Mouse (Mus musculus) heart, postnatal 0 days (tissue): ENCODE measurements around the gene Hivep3. TPM values are rescaled to one million over a fixed set of nuclear protein-coding genes. Genes with fewer than 3 reads are reported as not detected.

Experiments
- ATAC-seq: fragments of 200-750 bp; cut with Nextera tagmentation; 2 replicates; pipeline ENCODE4 v1.8.0; 2017; ENCODE audit warnings: low read depth, moderate number of reproducible peaks, moderate library complexity; ENCODE audit not compliant: insufficient read depth
- DNase-seq: peaks from one replicate; pipeline ENCODE4 v3.0.0-alpha.2; 2016; ENCODE audit warnings: low spot score
- H3K27ac ChIP-seq: fragments of 300-500 bp; sonication (generic); 2 replicates; pipeline ENCODE4 v1.5.1; 2014; ENCODE audit warnings: low read depth, mild to moderate bottlenecking
- H3K27me3 ChIP-seq: fragments of 300-500 bp; sonication (generic); 2 replicates; pipeline ENCODE4 v1.6.1; 2014; ENCODE audit warnings: low read length, mixed read lengths; ENCODE audit not compliant: control insufficient read depth, insufficient read depth
- H3K36me3 ChIP-seq: fragments of 300-500 bp; sonication (generic); replicated peaks from 2 replicates; pipeline ENCODE4 v1.6.1; 2014; ENCODE audit warnings: low read length, mixed read lengths; ENCODE audit not compliant: control insufficient read depth, insufficient read depth
- H3K4me1 ChIP-seq: fragments of 300-500 bp; sonication (generic); 2 replicates; pipeline ENCODE4 v1.6.1; 2014; ENCODE audit warnings: antibody characterized with exemption; ENCODE audit not compliant: control insufficient read depth, insufficient read depth
- H3K4me2 ChIP-seq: fragments of 300-500 bp; sonication (generic); 2 replicates; pipeline ENCODE4 v1.6.1; 2014; ENCODE audit warnings: low read depth, mild to moderate bottlenecking, low read length, moderate library complexity
- H3K4me3 ChIP-seq: fragments of 300-500 bp; sonication (generic); 2 replicates; pipeline ENCODE4 v1.5.1; 2014; ENCODE audit warnings: low read depth, low read length
- H3K9ac ChIP-seq: fragments of 300-500 bp; sonication (generic); replicated peaks from 2 replicates; pipeline ENCODE4 v1.6.1; 2014; ENCODE audit warnings: low read depth, low read length, mixed read lengths
- H3K9me3 ChIP-seq: fragments of 300-500 bp; sonication (generic); replicated peaks from 2 replicates; pipeline ENCODE4 v1.6.1; 2016; ENCODE audit warnings: low read length; ENCODE audit not compliant: control insufficient read depth
- CTCF ChIP-seq: IDR thresholded peaks from 2 replicates; pipeline ENCODE4 v1.5.1; 2016; ENCODE audit warnings: antibody characterized with exemption, control low read depth, low read depth
- EP300 ChIP-seq: IDR thresholded peaks from 2 replicates; pipeline ENCODE4 v1.6.1; 2016; ENCODE audit warnings: antibody characterized with exemption, low read depth
- WGBS: fragments of 180-500 bp; shearing (Covaris S2); extraction: QIAGEN DNeasy Blood & Tissue Kit; methylation state at CpG from one replicate; pipeline ENCODE4 v1.1.7; 2014; 5-methylcytosine and 5-hydroxymethylcytosine counted together
- polyA plus RNA-seq: library from polyadenylated mRNA; unstranded; fragments of >200 nt; fragmentation: Nextera tagmentation; extraction: Ambion mirVana; gene quantifications from 2 replicates; pipeline ENCODE4 v1.2.1, GENCODE M21; 2015
- total RNA-seq: library from RNA; depleted of rRNA; stranded (reverse); fragments of >200 nt; gene quantifications from 2 replicates; pipeline ENCODE4 v1.2.3, GENCODE M21; 2014; ENCODE audit warnings: low replicate concordance

The Hivep3 gene
- total and polyA plus RNA-seq, 2 experiments from 2014 or later: 5.8 to 10.4 TPM

DNA sequence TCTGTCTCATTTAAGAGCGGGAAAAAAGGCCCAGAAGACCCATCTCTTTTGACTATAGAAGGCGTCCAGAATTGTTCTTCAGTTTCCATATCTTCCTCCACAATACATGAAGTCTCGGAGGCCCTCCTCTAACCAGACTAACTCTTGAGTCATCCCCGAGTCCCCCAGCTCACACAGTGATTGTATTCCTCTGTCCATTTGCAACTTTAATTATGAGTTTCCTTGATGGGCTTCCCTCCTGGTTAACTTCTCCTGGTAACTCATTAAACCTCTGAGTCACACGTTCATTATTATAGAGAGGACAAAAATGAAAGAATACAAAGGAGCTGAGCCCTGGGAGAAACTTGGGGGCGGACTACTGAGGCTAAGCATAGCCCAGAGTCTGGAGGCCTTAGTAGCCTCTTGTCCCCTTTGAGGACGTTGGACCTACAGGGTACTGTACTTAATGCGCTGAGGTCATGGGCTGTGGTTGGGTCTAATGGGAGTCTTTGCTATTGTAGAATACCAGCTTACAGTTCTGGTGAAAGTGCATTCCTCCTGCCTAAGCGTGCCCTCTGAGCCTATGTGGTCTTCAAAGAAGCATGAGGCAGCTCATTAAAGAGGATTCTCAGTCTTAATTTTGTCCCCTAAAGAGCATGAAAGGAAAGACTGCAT lies 56.0 kb downstream of the Hivep3 start:
- no peak for ATAC-seq
- H3K27me3 ChIP-seq: no peaks in the 10 kb centered on the region

DNA sequence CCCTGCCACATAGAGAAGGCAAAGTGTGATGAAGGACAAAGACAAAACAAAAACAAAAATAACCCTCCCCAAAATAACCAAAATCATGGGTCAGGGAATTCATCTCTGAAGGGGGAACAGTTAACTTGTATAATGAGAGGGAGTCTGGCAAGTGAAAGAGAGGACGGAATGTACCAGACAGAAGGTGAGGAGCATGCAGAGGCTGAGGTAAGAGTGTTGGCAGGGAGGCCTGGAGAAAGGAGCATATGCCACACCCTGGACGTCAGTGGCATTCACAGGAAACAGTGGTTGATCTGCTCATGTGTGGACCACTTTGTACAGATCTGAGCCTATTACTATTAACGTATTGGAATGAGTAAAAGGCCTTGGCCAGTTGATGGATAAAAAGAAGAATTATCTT lies 65.3 kb downstream of the Hivep3 start:
- Histone ChIP-seq H3K27me3 (no peaks in the 10 kb centered on the region), H3K36me3 (no peaks in the 10 kb centered on the region), H3K4me2 (no peak overlapping the region), H3K9me3 (no peaks in the 10 kb centered on the region), H3K27ac (no peak overlapping the region), H3K9ac (no peak overlapping the region), H3K4me1 (no peaks in the 10 kb centered on the region), H3K4me3 (no peak overlapping the region)
- DNase-seq (peak; percentile 26), ATAC-seq (no peak)
- TF ChIP-seq EP300: no peak
- no peak for TF ChIP-seq CTCF
- 61% methylated on average over 3 of the region's 3 CpGs for WGBS

More for the DNA sequence above, 56.0 kb downstream of the Hivep3 start:
- H3K9me3 ChIP-seq: no peaks in the 10 kb centered on the region
- TF ChIP-seq CTCF (no peak), EP300 (no peak)
- WGBS: 83% methylated on average over 9 of the region's 9 CpGs
- H3K4me3 ChIP-seq: no peak overlapping the region
- no peaks in the 10 kb centered on the region for H3K36me3 ChIP-seq
- no peaks in the 10 kb centered on the region for H3K4me1 ChIP-seq
- no peak overlapping the region for H3K9ac ChIP-seq
- no peak for DNase-seq
- no peak overlapping the region for H3K27ac ChIP-seq
- no peak overlapping the region for H3K4me2 ChIP-seq

DNA sequence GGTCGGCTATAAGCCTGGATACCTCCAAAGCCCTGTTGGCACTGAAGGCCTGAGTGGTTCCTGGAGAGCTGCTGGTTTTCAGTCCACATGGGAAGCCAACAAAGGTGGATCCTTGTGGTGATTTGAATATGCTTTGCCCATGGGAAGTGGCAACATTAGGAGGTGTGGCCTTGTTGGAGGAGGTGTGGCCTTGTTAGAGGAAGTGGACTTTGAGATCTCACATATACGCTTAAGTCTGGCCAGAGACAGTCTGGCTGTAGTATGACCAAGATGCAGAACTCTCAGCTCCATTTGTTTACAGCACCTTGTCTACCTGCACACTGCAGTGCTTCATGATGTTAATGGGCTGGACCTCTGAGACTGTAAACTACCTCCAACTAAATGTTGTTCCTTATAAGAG lies 73.0 kb downstream of the Hivep3 start:
- Histone ChIP-seq H3K4me2 (no peak overlapping the region), H3K4me1 (no peaks in the 10 kb centered on the region), H3K27me3 (no peaks in the 10 kb centered on the region), H3K9ac (no peak overlapping the region), H3K36me3 (no peaks in the 10 kb centered on the region), H3K4me3 (no peak overlapping the region), H3K27ac (no peak overlapping the region), H3K9me3 (no peaks in the 10 kb centered on the region)
- TF ChIP-seq EP300 (no peak), CTCF (no peak)
- ATAC-seq (no peak), DNase-seq (no peak)
- WGBS: 75% methylated on average over 2 of the region's 2 CpGs

DNA sequence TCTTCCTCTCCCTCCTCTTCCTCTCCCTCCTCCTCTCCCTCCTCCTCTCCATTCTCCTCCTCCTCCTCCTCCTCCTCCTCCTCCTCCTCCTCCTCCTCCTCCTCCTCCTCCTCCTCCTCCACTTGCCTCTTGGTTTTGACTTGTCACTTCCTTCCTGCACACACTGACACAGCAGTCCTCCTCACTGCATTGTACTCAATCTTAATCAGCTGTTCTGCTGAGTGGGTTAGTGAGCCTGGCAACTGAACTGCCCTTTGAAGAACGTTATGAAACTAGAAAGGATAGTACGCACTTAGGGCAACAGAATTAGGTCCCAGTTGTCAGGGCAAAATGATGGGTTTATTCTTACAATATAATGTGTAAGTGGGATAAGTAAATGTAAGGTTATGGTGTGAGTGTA lies 73.8 kb downstream of the Hivep3 start:
- Histone ChIP-seq H3K4me2 (no peak overlapping the region), H3K4me3 (no peak overlapping the region), H3K9me3 (no peaks in the 10 kb centered on the region), H3K27me3 (no peaks in the 10 kb centered on the region), H3K4me1 (no peaks in the 10 kb centered on the region), H3K9ac (no peak overlapping the region), H3K27ac (no peak overlapping the region), H3K36me3 (no peaks in the 10 kb centered on the region)
- no peak for TF ChIP-seq EP300
- TF ChIP-seq CTCF: no peak
- DNase-seq (no peak), ATAC-seq (no peak)
- 39% methylated on average over 2 of the region's 2 CpGs for WGBS

DNA sequence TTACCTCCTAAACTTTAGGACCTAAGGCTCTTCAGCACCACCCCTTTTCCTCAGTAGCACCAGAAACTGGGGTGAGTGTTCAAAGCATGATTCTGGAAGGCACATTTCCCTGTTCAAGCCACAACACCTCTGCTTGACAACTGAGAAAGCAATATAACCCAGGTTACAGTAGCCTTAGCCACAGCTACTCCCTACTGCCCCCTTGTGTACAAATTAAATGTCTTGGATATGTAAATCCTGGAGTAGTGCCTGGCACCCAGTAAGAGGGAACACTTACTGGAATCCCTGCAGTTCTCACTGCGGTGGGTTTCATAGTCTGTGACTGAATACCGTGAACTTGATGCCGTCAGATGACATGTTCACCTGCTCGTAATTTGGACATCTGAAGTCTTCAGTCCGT lies 75.7 kb downstream of the Hivep3 start:
- no peak overlapping the region for H3K4me3 ChIP-seq
- H3K4me1 ChIP-seq: peaks cover 12% of the 10 kb centered on the region; the same call in 1 of the 2 replicates
- TF ChIP-seq EP300: no peak
- peak; percentile 78 for TF ChIP-seq CTCF
- H3K4me2 ChIP-seq: no peak overlapping the region
- DNase-seq (peak; percentile 43), ATAC-seq (0 out of 2 replicates have a peak, but pooled peaks have one; percentile 36)
- H3K36me3 ChIP-seq: no peaks in the 10 kb centered on the region
- H3K9me3 ChIP-seq: no peaks in the 10 kb centered on the region
- H3K27ac ChIP-seq: no peak overlapping the region
- 31% methylated on average over 5 of the region's 5 CpGs for WGBS
- H3K9ac ChIP-seq: no peak overlapping the region
- H3K27me3 ChIP-seq: no peaks in the 10 kb centered on the region

DNA sequence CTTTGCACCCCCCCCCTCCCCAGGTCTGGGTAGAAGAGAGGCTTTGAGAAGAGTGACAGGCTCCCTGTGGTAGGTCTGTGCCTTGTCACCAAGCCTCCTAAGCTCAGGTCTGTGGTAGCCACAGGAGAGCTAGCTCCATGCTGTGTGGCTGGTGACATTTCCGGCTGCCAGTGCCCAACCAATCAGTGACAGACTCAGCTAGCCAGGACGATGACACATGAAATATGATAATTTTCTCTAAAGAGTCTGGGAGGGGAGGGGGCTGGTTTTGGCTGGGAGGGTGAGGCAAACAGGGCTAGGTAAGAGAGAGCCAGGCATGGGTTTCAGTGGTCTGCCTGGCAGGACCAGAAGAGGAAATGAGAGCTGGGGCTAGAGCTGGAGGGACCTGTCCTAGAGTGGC lies 79.2 kb downstream of the Hivep3 start:
- Histone ChIP-seq H3K4me3 (no peak overlapping the region), H3K36me3 (no peaks in the 10 kb centered on the region), H3K4me1 (peaks cover 33% of the 10 kb centered on the region), H3K27ac (no peak overlapping the region), H3K4me2 (no peak overlapping the region), H3K27me3 (no peaks in the 10 kb centered on the region), H3K9ac (no peak overlapping the region), H3K9me3 (no peaks in the 10 kb centered on the region)
- TF ChIP-seq CTCF: no peak
- no peak for TF ChIP-seq EP300
- peak; percentile 35 for ATAC-seq
- WGBS: 16% methylated on average over 2 of the region's 2 CpGs
- no peak for DNase-seq
